Mouse (Mus musculus) heart, embryonic 13.5 days (tissue): ENCODE results near the gene Cuedc1. TPM values are rescaled to one million over a fixed set of nuclear protein-coding genes. Genes with fewer than 3 reads are reported as not detected.
A peak's percentile ranks its signal among the peaks of the same experiment; 100 is the strongest.

Experiments
- ATAC-seq: fragments of 200-750 bp; cut with Nextera tagmentation; 2 replicates; pipeline ENCODE4 v1.8.0; 2017; ENCODE audit warnings: moderate TSS enrichment; ENCODE audit not compliant: insufficient number of reproducible peaks, low FRiP score, low TSS enrichment; ENCODE audit errors: extremely low read depth
- H3K27ac ChIP-seq: fragments of 300-500 bp; sonication (generic); replicated peaks from 2 replicates; pipeline ENCODE4 v1.5.1; 2015; ENCODE audit warnings: moderate library complexity, mild to moderate bottlenecking, inconsistent platforms
- H3K27me3 ChIP-seq: fragments of 300-500 bp; sonication (generic); replicated peaks from 2 replicates; pipeline ENCODE4 v1.6.1; 2015; ENCODE audit warnings: mild to moderate bottlenecking, inconsistent platforms
- H3K36me3 ChIP-seq: fragments of 300-500 bp; sonication (generic); 2 replicates; pipeline ENCODE4 v1.6.1; 2015; ENCODE audit warnings: mild to moderate bottlenecking, inconsistent platforms
- H3K4me1 ChIP-seq: fragments of 300-500 bp; sonication (generic); 2 replicates; pipeline ENCODE4 v1.6.1; 2015; ENCODE audit warnings: inconsistent platforms
- H3K4me2 ChIP-seq: fragments of 300-500 bp; sonication (generic); 2 replicates; pipeline ENCODE4 v1.6.1; 2015; ENCODE audit warnings: inconsistent platforms, mild to moderate bottlenecking, moderate library complexity
- H3K4me3 ChIP-seq: fragments of 300-500 bp; sonication (generic); 2 replicates; pipeline ENCODE4 v1.5.1; 2015; ENCODE audit warnings: moderate library complexity, mild to moderate bottlenecking, inconsistent platforms
- H3K9ac ChIP-seq: fragments of 300-500 bp; sonication (generic); 2 replicates; pipeline ENCODE4 v1.6.1; 2015; ENCODE audit warnings: inconsistent platforms, mild to moderate bottlenecking, moderate library complexity
- H3K9me3 ChIP-seq: fragments of 300-500 bp; sonication (generic); 2 replicates; pipeline ENCODE4 v1.6.1; 2016; ENCODE audit warnings: inconsistent platforms
- WGBS: fragments of 180-500 bp; shearing (Covaris S2); methylation state at CpG from one replicate; pipeline ENCODE4 v1.1.7; 2015; ENCODE audit warnings: mixed read lengths; 5-methylcytosine and 5-hydroxymethylcytosine counted together
- polyA plus RNA-seq: library from polyadenylated mRNA; unstranded; fragments of >200 nt; fragmentation: Nextera tagmentation; extraction: Ambion mirVana; gene quantifications from 2 replicates; pipeline ENCODE4 v1.2.1, GENCODE M21; 2015

Gene Cuedc1
- polyA plus RNA-seq, result 16.8 and 18.1 TPM in 2 replicates

DNA sequence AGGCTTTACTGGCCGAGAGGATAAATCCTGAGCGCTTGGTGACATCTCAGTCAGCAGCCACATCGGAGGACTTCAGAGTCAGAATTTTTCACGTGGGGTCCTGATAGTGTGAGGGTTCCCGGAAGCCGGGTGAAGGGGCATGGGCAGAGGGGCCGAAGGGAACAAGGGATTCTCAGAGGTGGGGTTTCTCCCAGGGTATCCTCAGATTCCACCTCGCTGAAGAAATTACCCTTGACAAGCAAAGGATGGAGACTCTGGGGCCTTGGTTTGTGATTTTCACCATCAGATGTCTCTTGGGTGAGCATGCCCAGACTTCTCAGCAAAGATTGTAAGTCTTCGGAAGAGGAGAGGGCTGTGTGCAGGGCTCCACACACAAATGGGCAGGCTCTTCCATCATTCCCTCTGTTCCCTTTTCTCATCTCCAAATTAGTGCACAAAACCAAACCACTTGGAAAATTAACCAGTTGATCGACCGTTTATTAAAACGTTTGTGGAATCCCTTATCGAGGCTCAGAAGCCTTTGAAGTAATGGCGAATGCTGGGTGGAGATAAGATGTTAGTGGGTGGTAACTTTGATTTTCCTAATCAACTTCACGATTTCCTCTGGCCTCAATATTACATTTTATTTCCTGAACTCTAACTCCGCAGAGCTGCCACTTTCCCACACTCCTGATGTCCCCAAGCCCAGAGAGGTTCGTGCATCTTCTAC lies at the start of gene Cuedc1:
Cuedc1 (plus strand) TSS at position 38 of the 709 bp plus-strand sequence.
- Histone ChIP-seq H3K4me2 (peak within 1 kb of the TSS; percentile 77), H3K9me3 (no peaks in the 10 kb centered on the region), H3K4me1 (peaks cover 39% of the 10 kb centered on the region), H3K9ac (peak within 1 kb of the TSS; percentile 99), H3K27ac (peak within 1 kb of the TSS; percentile 94), H3K36me3 (0 out of 2 replicates have a peak, but pooled peaks cover 2% of the 10 kb centered on the region), H3K4me3 (peak within 1 kb of the TSS; percentile 83), H3K27me3 (peaks cover 14% of the 10 kb centered on the region; the same call in 1 of the 2 replicates)
- ATAC-seq, result no peak
- 15% methylated on average over 17 of the region's 17 CpGs for WGBS

DNA sequence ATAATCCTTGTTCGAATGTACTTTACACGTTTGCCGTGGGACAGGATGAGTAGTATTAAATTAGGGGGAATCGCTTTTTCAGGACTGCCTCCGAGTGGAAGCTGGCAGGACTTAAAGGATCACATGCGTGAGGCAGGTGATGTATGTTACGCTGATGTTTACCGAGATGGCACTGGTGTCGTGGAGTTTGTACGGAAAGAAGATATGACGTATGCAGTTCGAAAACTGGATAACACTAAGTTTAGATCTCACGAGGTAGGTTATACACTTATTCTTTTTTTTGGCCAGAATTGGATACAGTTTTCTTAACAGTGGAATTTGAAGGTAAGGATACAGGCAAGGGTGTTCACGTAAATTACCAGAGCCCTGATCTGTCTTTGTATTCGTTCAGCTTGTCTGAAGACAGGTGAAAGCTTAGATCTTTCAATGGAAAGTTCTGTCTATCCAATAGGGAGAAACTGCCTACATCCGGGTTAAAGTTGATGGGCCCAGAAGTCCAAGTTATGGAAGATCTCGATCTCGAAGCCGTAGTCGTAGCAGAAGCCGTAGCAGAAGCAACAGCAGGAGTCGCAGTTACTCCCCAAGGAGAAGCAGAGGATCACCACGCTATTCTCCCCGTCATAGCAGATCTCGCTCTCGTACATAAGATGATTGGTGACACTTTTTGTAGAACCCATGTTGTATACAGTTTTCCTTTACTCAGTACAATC lies 48.7 kb upstream of the Cuedc1 start:
- peak overlapping the region; percentile 89 for H3K4me2 ChIP-seq
- H3K27me3 ChIP-seq, result no peaks in the 10 kb centered on the region
- H3K4me1 ChIP-seq, result peaks cover 43% of the 10 kb centered on the region
- no peak for ATAC-seq
- H3K4me3 ChIP-seq, result peak overlapping the region; percentile 99
- 19% methylated on average over 26 of the region's 26 CpGs for WGBS
- H3K9me3 ChIP-seq, result no peaks in the 10 kb centered on the region
- peak overlapping the region; percentile 100 for H3K27ac ChIP-seq
- H3K9ac ChIP-seq, result peak overlapping the region; percentile 99
- peaks cover 43% of the 10 kb centered on the region for H3K36me3 ChIP-seq

DNA sequence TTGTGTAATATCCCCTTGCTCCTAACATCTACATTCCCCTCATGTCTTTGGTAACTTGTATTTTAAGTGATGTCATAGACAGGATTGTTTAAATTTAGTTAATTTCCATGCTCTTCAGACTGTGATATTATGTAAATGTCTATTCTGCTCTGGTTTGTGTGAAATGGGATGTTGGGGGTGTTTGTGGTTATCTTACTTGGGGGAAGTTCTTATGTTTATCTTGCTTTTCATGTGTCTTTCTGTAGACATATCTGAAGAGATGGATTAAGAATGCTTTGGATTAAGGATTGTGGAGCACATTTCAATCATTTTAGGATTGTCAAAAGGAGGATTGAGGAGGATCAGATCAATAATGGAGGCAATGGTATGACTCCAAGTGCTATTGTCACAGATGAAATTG lies 48.1 kb upstream of the Cuedc1 start:
- peak overlapping the region; percentile 99 for H3K9ac ChIP-seq
- peak overlapping the region; percentile 99 for H3K4me3 ChIP-seq
- H3K27me3 ChIP-seq, result no peaks in the 10 kb centered on the region
- H3K9me3 ChIP-seq, result no peaks in the 10 kb centered on the region
- peak overlapping the region; percentile 89 for H3K4me2 ChIP-seq
- no peak overlapping the region for H3K27ac ChIP-seq
- ATAC-seq, result no peak
- peaks cover 43% of the 10 kb centered on the region for H3K4me1 ChIP-seq
- peaks cover 47% of the 10 kb centered on the region for H3K36me3 ChIP-seq

DNA sequence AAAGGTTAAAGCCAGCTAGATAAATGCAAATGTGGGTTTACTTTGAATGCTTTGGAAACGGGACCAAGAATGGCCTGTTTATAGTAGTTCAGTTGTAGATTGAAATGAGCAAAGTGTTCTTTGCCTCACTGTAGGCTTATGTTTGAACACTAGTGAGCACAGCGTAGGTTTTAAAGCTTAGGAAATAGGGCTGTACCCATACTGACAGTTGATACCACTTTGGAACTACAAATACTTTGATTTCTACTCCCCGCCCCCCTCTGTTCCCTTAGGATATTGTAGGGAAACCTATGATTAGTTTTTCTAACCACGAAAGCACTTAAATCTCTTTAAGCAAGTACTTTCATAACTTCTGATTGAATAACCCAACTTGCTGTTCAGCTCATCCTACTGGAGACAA lies 45.2 kb upstream of the Cuedc1 start:
- no peak overlapping the region for H3K27ac ChIP-seq
- H3K27me3 ChIP-seq, result no peaks in the 10 kb centered on the region
- WGBS, result 84% methylated on average over 4 of the region's 4 CpGs
- H3K4me2 ChIP-seq, result no peak overlapping the region
- H3K4me1 ChIP-seq, result peaks cover 31% of the 10 kb centered on the region
- ATAC-seq, result no peak
- no peaks in the 10 kb centered on the region for H3K9me3 ChIP-seq
- H3K9ac ChIP-seq, result no peak overlapping the region
- no peak overlapping the region for H3K4me3 ChIP-seq
- peaks cover 58% of the 10 kb centered on the region for H3K36me3 ChIP-seq

DNA sequence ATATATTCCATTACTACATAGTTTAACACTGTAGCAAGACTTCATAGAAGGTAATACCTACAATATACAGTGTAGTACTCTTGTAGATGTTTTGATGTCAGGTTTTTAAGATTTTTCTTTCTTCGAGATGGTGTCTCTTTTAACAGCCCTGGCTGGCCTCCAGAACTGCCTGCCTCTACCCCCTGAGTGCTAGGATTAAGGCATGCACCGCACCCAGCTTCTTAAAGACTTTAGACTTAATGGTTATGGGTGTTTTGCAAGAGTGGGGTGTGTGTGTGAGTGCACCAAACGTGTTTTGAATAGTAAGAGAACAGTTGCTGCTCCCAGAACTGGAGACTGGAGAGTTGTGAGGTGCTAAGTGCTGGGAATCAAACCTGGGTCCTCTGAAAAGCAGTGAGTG lies 44.0 kb upstream of the Cuedc1 start:
- ATAC-seq, result no peak
- no peak overlapping the region for H3K4me3 ChIP-seq
- 74% methylated on average over 3 of the region's 3 CpGs for WGBS
- H3K36me3 ChIP-seq, result peaks cover 57% of the 10 kb centered on the region
- peaks cover 31% of the 10 kb centered on the region for H3K4me1 ChIP-seq
- H3K9ac ChIP-seq, result no peak overlapping the region
- no peak overlapping the region for H3K27ac ChIP-seq
- no peaks in the 10 kb centered on the region for H3K9me3 ChIP-seq
- no peaks in the 10 kb centered on the region for H3K27me3 ChIP-seq
- H3K4me2 ChIP-seq, result no peak overlapping the region

DNA sequence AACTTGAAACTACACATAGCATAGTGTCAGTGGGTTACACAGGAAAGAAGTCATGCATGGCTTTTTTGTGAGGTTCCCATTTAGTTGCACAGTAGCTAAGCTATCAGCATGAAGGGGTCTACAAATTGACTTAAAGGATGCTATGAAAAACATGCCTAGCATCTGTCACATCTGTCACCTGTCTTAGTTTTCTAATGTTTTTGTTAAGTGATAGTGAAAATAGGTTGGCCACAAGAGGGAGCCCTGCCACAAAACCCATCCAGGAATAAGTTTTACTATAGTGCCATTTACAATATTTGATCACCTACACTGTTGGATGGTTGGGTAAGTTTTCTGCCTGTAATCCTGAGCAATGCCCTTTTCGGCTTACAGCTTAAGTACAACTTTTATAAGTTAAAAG lies 43.3 kb upstream of the Cuedc1 start:
- no peak overlapping the region for H3K9ac ChIP-seq
- 77% methylated on average over 1 of the region's 1 CpGs for WGBS
- H3K27me3 ChIP-seq, result no peaks in the 10 kb centered on the region
- peaks cover 25% of the 10 kb centered on the region for H3K4me1 ChIP-seq
- peaks cover 50% of the 10 kb centered on the region for H3K36me3 ChIP-seq
- no peak overlapping the region for H3K4me2 ChIP-seq
- H3K9me3 ChIP-seq, result no peaks in the 10 kb centered on the region
- no peak overlapping the region for H3K4me3 ChIP-seq
- H3K27ac ChIP-seq, result no peak overlapping the region
- ATAC-seq, result no peak

DNA sequence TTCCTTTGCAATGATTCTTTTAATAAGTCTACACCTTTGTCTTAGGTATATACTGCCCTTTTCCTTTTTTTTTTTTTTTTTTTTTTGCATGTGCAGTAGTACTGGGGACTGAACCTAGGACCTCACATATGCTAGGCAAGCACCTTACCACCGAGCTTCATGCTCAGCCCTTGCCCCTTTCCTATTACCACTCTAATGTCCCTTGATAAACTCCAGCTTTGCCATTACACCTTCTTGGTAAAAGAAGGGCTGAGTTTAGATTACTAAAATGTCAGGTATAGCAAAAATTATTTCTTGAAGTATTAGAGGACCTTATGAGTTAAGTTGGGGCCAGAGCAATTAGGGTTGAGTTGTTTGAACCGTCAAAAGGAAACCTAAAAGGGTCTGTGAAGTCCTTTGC lies 42.1 kb upstream of the Cuedc1 start:
- H3K9ac ChIP-seq, result no peak overlapping the region
- ATAC-seq, result no peak
- peaks cover 15% of the 10 kb centered on the region for H3K4me1 ChIP-seq
- H3K9me3 ChIP-seq, result no peaks in the 10 kb centered on the region
- no peak overlapping the region for H3K27ac ChIP-seq
- WGBS, result 79% methylated on average over 2 of the region's 2 CpGs
- no peaks in the 10 kb centered on the region for H3K27me3 ChIP-seq
- H3K36me3 ChIP-seq, result peaks cover 38% of the 10 kb centered on the region
- H3K4me2 ChIP-seq, result no peak overlapping the region
- no peak overlapping the region for H3K4me3 ChIP-seq

DNA sequence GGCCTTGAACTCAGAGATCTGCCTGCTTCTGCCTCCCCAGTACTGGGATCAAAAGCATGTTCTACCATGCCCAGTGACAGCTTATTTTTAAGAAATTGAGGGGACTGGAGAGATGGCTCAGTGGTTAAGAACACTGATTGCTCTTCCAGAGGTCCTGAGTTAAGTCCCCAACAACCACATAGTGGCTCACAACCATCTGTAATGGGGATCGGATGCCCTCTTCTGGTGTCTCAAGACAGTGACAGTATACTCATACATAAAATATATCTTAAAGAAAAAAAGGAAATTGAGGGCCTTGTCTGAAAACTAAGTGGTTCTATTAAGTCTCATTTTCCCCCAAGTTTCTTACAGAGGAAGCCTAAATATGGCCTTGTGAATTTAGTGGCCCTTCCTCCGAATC lies 40.1 kb upstream of the Cuedc1 start:
- Histone ChIP-seq H3K27me3 (no peaks in the 10 kb centered on the region), H3K4me2 (no peak overlapping the region), H3K27ac (no peak overlapping the region), H3K4me1 (peaks cover 1% of the 10 kb centered on the region; the same call in 1 of the 2 replicates), H3K4me3 (no peak overlapping the region), H3K9me3 (no peaks in the 10 kb centered on the region), H3K36me3 (peaks cover 23% of the 10 kb centered on the region), H3K9ac (no peak overlapping the region)
- no peak for ATAC-seq
- 67% methylated on average over 2 of the region's 2 CpGs for WGBS

DNA sequence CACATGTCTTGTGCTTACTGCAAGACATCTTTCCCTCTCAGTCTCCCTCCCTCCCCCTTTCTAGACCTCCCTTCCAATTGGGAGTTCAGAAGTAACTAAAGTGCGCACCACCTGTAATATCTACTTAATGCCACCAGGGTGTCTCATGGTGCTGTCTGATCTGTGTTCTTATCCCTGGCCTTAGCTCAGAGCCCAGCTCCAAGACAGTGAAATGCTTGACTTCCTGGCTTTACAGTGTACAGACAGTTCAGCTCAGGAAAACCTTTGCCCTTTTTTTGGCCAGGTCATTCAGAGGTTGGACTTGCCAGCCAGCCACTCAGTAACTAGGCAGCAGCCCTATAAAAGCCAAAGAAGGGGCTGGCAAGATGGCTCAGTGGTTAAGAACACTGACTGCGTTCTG lies 38.7 kb upstream of the Cuedc1 start:
- Histone ChIP-seq H3K36me3 (peaks cover 15% of the 10 kb centered on the region), H3K4me3 (no peak overlapping the region), H3K4me2 (no peak overlapping the region), H3K9ac (no peak overlapping the region), H3K27ac (no peak overlapping the region), H3K27me3 (no peaks in the 10 kb centered on the region), H3K4me1 (no peaks in the 10 kb centered on the region; the same call in 1 of the 2 replicates), H3K9me3 (no peaks in the 10 kb centered on the region)
- no peak for ATAC-seq
- WGBS, result 52% methylated on average over 2 of the region's 2 CpGs

DNA sequence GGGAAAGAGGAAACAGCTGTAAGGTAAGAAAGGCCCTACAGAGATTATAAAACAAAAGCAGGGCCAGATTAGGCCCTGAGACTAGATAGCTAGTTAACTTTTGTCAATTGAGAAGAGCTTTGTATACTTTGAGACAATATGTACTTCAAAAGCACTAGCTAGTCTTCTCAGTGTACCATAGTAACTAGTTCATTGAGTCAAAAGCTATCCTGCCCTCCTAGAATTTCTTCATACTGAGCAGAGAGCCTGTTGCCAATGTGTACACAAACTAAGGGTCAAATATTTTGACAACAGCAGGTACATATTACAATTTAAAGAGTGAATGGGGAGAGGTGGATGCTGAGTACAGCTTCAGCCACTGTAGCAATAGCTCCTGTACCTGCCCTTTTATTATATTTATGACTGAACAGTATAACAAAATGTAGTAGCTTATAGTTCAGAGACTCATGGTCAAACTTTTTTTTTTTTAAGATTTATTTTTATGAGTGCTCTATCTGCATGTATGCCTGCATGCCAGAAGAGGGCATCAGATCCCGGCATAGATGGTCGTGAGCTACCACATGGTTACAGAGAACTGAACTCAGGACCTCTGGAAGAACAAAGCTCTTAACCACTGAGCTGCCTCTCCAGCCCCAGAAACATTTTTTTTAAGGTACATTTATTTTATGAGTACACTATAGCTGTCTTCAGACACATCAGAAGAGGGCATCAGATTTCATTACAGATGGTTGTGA lies 35.8 kb upstream of the Cuedc1 start:
- WGBS, result 76% methylated on average over 2 of the region's 2 CpGs
- ATAC-seq, result no peak
- H3K36me3 ChIP-seq, result no peaks in the 10 kb centered on the region
- H3K4me2 ChIP-seq, result no peak overlapping the region
- H3K9me3 ChIP-seq, result no peaks in the 10 kb centered on the region
- no peak overlapping the region for H3K27ac ChIP-seq
- peaks cover 2% of the 10 kb centered on the region for H3K4me1 ChIP-seq
- no peak overlapping the region for H3K4me3 ChIP-seq
- no peaks in the 10 kb centered on the region for H3K27me3 ChIP-seq
- no peak overlapping the region for H3K9ac ChIP-seq

DNA sequence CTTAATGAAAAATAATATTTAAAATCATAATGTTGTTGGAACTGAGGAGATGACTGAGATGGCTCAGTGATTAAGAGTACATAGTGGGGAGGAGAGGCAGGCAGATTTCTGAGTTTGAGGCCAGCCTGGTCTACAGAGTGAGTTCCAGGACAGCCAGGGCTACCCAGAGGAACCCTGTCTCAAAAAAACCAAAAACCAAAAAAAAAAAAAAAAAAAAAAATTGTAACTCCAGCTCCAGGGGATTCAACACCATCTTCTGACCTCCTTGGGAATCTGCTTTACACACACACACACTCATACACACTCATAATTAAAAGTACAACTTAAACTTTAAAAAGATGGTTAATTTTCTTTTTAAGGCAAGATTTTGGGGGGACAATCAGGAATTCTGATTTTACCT lies 32.1 kb upstream of the Cuedc1 start:
- Histone ChIP-seq H3K4me2 (no peak overlapping the region), H3K9me3 (no peaks in the 10 kb centered on the region), H3K27me3 (no peaks in the 10 kb centered on the region), H3K4me1 (peaks cover 19% of the 10 kb centered on the region), H3K9ac (no peak overlapping the region), H3K27ac (no peak overlapping the region), H3K36me3 (no peaks in the 10 kb centered on the region), H3K4me3 (no peak overlapping the region)
- no peak for ATAC-seq
